Mouse (Mus musculus) monocyte, adult 59 days (primary cell): ENCODE results near the gene Gja10. TPM values are rescaled to one million over a fixed set of nuclear protein-coding genes. Genes with fewer than 3 reads are reported as not detected.

Source experiments
- total RNA-seq, 2 experiments: library from RNA; stranded (reverse); gene quantifications; one replicate each; pipeline ENCODE4 v1.2.4; 2023

Gja10 gene
- total RNA-seq: not detected

DNA sequence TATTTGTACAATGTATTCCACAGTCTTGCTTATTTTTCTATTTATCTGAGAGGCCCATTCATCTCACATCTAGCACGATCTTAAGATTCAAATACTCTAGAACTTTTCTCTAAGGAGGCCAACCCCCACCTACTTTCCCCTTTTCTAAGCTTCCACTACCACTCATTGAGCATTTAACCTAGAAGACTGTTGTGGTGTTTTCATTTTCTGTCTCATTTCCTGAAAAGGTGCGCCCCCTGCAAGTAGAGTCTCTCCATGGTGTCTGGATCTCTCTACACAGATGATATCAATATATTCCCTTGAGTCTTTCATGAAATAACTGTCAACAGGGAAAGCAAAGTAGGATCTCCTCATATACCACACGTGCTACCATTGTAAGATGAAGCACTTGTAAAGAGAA, at the start of gene Gja10:
Gene Gja10, minus strand, starts transcription at position 101 of the 400 bp plus-strand sequence.

DNA sequence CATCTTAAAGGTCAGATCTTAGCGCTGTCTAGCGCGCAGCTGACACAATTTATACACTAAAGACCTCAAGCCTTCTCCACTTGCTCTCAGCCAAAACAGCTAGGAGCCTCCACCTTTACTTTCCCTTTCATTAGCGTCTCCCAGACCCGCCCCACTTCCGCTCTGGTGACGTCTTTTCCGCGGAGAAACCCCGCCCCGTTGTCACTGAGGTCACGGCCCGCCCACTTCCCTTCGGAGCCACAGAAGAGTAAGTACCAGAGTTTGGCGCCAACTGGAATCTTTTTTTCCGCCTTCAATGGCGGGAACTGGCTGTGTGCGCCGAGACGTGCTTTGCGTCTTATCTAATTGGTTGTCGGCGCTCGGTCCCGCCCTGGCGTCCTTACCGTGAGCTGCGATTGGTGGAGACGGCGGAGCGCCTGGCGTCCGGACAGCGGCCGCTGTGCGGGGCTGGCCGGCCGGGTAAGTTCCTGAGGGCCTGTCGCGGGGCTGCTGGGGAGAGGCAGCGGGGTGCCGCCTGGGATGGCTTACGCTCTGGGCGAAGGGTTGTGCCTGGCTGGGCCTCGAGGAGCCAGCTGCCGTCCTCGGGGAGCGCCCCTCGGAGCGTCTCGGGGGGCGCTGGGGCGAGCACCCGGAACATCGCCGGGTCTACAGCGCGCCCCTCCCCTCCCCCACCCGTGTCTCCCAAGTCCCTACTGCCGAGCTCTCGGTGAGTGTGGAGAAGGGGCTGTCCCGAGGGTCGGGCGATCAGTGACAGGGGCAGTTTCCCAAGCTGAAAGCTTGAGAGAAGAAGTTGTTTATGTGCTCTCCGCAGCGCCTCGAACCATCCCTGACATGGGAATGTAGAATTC, 12.7 kb upstream of the Gja10 start, which contains the start of gene Casp8ap2:
Gene Casp8ap2, plus strand, starts transcription at position 418 of the 848 bp plus-strand sequence.

Other genes starting within 250 kb of the Gja10 start
- gene Casp8ap2, start 12.7 kb upstream of the Gja10 start, total RNA-seq: 10 to 100 TPM; 12.4 to 13.1 TPM
- gene Mdn1, start 54.4 kb upstream of the Gja10 start, total RNA-seq: 10 to 100 TPM; 18.9 to 22.2 TPM
- 10 to 100 TPM; 18.0 to 23.2 TPM for gene Lyrm2, start 197.5 kb upstream of the Gja10 start, total RNA-seq